Mouse (Mus musculus) 3T3-L1 (cell line): ENCODE results near the gene Rgs1.

Experiments
- DNase-seq: peaks from one replicate; pipeline ENCODE4 v3.0.0-alpha.2; 2015; ENCODE audit warnings: low read depth, low spot score

Gene Rgs1

DNA sequence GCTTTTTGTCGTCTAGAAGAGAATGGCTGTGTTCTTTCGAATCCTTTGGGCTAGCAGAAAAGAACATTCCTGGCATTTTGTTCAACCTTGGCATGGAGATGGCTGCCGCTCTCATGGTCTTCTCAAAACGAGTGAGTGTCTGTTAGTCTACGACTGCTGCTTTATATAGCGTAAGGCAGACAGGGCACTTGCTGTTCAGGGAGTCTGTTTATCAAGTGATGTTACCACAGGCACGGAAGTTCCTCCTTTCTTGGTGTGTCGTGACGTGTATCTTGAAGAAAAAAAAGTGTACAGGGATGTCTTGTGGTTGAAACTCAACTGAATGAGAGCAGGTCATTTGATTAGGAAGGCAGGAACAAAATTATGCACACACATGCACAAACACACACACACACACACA lies at the start of gene Rgs1:
TSS of gene Rgs1 (minus strand) at position 320 of the 400 bp plus-strand sequence.
- DNase-seq: no peak

DNA sequence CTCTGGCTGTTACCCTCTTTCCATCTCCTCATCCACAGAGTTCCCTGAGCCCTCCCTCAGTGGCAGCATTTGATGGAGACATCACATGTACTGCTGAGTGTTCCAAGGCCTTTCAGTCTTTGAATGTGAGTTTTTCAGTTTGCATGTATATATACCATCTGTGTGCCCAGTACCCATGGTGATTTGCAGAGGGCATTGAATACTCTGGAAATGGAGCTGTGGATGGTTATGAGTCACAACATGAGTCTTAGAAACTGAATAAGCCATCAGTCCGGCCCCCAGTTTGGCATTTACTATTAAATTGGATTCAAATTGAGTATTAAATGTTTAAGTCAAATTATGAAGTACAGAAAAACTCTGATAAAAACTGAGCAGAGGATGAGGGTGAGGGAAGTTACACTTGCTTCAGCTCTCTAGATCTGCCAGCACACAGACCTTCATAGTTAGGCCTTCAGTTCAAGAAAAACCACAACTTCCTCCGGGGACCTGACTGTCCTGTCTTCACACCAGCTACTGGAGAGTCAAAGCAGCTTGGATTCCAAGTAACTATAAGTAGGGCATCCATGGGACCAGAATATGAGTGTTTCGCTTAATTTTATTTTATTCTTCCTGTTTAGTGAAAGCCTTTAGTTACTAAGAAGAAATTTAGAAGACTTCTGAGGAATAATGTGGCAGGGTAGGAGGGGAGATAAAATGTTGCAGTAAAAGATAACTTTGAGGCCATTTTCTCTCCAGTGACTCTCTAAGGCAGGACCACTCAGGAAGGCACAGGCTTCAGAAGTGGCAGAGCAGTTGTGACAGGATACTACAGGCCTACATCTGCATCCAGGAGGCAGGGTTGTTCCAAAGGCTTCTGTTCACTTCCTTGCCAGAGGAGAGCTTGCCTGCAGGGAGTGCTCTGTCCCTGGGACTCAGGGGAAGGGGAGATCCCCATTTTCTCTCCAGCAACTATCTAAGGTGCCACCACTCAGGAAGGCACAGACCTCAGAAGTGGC lies 34.3 kb upstream of the Rgs1 start:
- DNase-seq: no peak

DNA sequence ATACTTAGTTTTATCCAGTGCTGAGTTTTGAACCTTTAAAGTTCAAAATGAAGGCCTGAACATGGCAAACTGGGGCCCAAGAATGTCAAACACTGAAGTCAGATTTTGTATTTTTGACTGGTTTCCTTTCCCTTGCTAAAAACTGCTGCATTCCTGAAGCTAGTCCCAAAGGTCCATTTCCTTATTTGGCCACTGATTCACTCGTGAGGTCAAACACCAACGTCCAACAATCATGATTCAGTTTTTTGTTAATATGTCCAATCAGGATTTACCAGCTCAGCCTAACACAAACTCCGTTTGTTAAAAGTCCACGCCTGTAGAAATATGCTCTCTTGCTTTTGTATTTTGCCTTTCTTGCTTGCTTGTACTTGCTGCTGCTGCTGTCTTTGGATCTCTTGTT lies 31.0 kb upstream of the Rgs1 start:
- peak; percentile 67 for DNase-seq

DNA sequence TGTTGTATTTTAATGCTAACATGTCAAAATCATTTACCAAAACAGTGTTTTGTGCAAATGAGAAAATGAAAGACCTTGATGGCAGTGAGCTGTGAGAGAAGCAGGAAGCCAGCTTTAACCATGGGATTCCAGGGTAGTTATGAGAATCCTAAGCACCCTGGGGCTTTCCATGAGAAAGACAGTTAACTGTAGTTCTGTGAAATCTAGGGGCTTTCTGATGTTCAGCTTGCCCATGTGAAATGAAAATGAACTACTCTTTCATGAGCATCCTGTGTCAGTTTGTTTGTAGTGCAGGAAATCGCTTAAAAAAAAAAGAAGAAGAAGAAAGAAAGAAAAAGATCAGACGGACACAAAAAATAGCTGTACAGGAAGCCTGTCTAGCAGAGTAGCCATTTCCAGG lies 23.9 kb upstream of the Rgs1 start:
- DNase-seq: no peak

DNA sequence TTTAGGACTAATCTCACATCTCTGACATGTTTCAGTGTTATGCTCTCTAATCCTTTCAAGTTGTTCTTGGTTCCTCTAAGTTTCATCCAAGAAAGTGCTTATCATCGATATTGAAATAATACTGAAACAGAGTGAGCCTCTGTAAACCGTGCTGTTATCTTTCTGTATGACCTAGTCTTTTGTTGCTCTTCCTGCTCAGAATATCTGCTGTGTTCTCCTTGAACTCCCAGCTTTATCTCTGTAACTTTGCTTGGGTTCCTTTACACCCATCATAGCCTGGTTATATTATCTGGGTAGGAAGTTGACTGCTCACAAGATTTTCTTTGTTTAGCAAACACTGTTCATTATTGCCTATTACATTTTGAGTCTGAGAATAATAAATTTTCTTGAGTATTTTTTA lies 20.1 kb upstream of the Rgs1 start:
- DNase-seq: no peak

DNA sequence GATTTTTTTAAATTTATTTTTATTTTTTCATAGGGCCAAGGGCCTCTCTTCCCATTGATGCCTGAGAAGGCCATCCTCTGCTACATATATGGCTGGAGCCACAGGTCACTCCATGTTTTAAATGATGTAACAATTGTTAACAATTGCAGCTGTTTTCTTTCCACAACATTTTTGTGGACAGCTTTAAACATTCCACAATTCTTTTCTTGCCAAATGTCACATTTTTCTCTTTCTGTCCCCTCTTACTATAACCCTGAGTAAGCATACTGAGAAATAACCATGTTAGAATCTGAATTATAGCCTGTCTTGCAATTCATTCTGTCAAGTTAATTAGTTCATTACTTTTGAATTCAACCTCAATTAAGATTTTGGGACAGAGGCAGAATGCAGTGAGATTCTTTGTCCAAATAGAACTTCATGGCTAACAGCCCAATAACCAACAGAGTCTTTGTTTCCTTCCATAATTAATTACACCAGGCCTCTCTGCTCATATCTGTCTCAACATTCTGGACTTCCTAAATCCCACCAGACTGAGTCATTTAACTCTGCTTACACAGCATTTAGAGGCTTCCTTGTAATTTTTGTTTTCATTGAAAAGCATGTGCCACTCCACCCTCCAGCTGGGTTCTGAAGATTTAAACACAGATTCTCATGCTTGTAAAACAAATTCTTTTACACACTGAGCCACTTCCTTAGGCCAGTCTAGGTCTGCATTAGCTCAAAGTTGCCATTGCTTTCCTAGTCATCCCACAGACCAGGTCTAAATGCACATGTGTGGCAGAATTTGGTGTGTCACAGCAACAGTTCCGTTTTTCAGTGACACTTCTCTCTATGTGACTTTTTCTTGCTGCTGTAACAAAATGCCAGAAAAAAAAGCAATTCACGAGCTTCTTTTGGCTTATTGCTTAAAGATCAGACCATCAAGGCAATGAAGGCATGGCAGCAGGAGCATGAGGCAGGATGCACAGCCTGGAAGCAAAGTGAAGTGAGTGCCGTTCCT lies 18.7 kb upstream of the Rgs1 start:
- peak; percentile 73 for DNase-seq

DNA sequence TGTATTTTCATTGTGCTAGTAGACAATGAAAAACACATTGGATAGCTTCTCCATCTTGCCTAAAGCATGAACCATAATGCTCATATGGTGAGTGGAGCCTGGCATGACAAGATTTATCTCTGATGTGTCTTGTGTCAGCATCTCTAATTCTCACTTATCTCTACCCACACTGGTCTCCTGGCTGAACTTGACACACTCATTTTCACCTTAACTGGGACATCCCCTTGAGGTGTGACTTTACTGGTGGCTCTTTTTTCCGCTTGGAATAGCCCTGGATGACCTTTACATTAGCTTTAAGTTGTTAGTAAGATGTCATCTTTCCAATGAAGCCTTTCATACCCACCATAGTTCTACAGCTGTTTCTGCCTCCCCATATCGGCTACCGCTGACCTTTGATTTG lies 15.0 kb upstream of the Rgs1 start:
- DNase-seq: no peak

DNA sequence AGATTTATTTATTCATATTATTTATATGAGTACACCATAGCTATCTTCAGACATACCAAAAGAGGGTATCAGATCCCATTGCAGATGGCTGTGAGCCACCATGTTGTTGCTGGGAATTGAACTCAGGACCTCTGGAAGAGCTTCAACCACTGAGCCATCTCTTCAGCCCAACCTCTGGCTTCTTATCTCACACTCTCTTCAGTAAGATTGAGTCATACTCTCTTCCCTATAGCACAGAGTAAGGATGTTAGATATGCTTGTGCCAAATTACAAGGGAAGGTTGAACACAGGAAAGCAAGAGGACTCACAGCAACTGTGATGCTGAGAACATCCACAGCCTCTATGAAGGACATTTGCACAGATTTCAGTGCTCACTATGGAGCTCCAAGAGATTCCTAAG lies 13.0 kb upstream of the Rgs1 start:
- DNase-seq: no peak

DNA sequence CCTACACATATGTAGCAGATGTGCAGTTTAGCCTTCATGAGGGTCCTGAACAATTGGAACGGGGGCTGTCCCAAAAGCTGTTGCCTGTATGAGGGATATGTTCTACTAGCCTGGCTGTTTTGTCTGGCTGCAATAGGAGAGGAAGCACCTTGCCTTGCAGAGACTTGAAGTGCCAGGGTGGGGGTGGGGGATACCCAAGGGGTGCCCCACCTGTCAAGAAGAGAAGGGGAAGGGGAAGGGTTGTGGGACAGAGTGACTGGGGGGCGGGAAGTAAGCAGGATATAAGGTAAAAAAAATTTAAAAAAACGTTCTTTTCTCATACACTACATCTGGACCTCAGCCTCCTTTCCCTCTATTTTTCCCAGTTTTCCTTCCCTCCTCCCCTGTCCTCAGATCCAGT lies 9.7 kb upstream of the Rgs1 start:
- DNase-seq: no peak

DNA sequence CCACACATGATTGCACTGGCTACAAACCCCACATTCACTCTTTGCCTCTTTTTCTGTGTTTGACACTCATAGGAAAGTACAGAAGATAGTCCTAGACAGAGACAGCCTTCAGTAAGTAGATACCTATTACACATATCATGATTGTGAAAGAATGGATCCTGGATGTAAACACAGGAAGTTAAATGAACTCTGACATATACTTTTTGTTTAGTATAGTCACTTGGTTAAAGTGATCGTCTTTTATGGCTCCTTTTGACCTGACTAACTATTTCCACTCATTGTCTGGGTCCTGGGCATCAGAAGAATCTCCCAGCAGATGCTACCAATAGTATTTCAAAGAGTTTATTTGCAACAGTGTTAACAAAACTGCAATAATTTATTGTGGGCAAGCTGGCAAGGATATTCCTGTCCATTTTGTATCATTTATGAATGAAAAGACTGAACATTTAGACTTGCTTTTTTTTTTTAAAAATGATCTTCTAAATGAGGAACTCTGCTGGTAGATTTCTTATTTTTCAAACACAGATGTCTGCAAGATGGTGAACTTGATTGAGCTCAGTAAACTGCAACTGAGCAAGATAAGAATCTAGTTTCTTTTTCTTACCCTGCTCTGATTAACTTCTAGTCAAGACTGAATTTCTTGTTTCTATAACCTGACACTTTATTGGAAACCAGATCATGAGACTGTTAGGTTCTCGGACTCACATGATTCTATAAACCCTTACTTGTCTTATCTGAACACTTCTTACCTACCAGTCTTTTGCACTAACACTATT lies 7.7 kb upstream of the Rgs1 start:
- no peak for DNase-seq

DNA sequence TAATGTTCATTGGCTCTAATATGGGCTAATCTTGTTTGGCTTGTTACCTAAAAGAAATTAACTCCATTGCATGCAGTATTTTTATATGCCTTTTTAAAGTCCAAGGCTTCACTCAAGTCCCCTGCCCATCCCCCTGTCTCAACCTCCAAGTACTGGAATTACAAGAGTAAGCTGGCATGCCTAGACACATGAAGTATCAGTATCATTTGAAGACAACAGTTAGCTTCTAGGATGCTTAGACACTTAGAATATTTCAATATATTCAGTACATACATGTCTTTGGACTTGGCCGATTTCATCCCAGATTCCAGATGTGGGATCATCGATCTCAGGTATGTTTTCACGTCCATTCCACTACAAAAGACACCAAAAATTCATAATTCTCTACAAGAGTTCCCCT lies 836 bp downstream of the Rgs1 start:
- DNase-seq: no peak

DNA sequence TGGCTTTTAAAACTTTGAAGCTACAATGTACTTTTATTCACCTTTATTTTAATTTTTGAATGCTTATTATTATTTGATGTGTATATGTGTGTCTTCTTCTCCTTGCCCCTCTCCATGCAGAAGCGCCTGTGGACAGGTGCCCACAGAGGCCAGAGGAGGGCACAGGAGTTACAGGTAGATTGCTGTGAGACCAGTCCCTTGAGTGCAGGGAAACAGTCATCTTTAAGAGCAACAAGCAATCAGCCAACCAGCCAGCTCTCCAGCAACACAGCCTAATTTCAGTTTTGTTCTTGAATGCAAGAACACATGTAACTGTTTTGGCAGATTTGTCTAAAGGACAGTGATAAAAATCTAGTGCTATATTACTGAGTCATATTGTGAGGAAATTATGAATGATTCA lies 1.7 kb downstream of the Rgs1 start:
- DNase-seq: no peak

DNA sequence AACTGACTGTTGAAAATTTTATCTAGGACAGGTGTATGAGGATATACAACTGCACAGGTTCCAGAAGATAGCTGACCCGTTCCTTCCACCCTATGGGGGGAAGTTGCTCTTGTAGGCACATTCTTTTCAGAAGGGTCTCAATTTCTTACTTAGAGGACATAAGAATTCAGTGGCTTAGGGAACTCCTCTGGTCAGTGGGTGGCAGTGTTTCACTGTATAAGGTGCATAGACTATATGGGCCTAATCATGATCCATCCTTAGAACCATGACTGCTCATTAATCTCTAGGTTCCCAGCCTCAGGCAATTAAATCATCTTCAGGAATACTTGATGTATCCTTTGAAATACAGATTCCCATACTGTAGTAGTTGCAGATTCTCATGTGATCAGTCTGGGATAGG lies 5.5 kb downstream of the Rgs1 start:
- peak; percentile 66 for DNase-seq

DNA sequence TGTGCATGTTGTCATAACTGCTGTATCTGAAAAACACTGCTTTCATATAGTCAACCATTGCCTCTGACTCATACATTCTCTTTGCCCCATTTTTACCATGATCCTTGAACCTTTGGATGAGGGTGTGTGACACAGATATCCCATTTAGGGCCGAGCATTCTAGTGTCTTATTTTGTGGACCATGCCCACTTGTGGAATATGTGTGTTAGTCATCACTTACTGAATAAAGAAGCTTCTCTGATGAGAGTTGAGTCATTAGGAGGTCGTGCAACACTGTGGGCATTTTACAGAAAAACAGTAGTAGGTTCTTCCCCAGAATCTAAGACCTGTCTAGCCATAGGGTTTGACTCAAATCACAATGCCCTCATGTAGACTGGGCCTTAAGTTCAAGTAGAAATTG lies 9.8 kb downstream of the Rgs1 start:
- DNase-seq: peak; percentile 49

DNA sequence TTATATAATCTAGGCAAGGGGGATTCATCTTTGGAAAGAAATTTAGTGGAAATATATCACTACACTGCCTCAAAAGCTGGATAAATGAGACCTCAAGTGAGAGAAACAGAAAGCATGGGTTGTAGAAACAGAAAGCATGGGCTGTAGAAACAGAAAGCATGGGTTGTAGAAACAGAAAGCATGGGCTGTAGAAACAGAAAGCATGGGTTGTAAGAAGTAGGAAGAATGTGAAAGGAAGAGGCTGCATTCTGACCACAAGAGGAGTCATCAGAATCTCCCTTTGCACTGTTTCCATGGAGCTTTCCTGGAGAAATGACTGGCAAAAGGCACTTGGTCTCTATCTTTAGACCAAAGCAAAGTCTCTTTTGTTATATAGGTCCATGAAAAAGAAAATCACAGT lies 33.8 kb downstream of the Rgs1 start:
- DNase-seq: peak; percentile 33

DNA sequence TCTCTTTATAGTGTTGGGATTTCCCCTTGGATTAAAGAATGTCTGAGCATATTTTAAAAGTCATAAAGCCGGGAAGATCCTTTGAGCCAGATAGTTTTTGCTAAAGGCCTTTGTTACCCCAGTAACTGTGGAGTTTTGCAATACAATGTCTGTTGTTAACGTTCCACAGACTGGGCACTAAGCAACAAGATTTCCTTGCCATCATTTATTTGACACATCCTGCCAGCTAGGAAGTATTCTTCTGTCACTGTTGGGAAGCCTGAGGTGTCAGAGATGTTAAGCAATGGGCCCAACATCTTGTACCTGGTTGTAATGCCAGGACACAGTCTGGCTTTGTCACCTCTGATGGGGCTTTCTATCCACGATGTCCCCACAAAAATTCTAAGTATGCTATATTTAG lies 38.1 kb downstream of the Rgs1 start:
- no peak for DNase-seq

DNA sequence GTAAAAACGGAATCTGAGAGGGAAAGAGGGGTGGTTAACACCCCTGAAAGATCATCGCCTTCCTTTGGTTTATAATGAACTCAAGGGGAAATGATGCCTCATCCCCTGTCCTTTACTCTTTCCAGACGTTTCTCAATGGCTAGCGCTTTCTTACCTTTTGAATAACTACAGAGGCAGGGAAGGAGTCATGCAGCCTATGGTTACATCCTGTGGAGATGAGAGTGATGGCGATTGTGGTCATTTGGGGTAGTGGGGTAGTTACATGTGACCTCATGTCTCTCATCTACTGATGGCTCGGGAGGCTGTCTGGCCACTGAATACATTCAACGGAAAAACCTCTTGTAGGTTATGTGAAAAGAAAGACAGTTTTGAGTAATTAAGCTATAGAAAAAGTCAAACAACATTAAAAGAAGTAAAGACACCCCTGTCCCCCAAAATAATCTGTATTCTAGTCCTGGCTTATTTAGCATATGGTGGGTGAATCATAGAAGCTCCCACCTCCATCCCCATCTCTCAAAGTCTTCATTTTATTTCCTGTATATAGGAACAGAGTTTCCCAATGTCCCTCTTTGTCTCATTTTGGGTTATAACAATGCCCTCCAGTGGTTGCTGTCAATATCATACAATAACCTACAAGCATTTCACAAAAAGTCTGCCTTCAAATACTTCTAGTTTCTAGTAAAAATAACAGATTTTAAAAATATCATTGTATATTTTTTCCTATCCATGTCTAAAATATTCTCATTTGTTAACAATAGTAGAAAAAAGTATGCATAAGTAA lies 42.6 kb downstream of the Rgs1 start:
- no peak for DNase-seq

DNA sequence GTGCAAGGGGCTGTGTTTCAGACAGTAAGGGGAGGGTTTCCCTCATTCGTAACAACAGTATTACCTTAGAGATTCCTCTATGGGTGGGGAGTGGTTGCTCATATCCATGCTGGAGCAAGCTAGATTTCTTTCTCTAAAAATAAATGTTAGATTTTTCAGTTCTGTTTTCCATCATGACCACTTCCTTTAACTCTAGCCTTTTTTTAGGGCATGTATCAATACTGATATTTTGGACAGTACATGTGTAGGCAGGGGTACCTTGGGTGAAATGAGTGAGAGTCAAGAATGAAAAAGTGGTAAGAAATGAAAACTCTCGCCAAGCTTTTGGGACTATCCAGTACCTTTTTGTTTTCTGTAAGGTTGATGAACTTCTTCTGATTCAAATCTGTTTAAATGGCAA lies 44.3 kb downstream of the Rgs1 start:
- no peak for DNase-seq

DNA sequence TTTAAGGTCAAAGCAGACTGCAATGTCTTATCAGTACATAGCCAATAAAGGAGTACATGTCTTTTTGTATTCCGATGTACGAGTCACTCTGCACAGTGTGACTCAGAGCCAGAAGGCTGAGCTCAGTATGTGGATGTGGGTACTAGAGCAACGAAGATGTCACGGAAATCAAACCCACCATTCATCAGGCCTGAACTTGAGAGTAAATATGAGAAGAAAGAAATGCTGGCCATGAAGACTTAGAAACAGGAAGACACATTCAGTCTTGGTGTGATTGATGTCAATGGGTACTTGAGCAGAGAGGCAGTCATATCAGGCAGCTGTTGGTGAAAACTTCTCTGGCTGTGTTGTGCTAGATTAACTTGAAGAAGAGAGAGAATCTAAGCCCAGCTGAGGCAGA lies 46.1 kb downstream of the Rgs1 start:
- peak; percentile 29 for DNase-seq

DNA sequence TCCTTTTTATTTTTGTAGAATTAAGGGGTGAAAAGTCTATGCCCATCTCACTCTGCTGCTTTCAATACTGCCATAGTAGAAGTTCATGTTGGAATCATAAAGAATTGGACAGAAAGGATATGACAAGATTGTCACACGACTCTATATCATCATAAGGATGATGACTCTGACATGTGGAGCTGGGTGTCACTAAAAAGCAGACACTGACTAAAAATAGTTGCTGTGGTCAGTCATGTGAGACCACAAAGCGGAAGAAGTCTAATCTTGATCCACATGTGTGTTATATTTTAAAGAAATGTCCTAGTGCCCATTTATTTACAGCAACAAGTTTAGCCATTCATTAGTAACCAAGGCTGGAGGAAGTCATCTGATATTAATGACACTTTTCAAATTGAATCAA lies 48.5 kb downstream of the Rgs1 start:
- DNase-seq: no peak

DNA sequence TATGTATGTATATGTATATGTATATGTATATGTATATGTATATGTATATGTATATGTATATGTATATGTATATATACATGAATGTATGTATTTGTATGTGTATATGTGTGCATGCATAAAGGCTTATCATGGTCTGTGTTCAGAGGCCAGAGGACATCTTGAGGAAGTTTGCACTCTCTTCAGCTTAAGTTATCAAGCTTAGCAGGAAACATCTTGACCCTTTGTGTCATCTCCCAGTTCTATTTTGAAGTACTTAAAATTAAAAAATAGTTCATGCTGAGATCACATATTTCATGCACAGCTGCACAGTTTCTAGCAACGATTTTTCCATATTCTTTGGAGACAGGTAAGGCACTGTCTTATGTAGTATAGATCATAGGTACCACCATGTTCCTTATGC lies 49.5 kb downstream of the Rgs1 start:
- DNase-seq: no peak
